Mouse (Mus musculus): Measurements from ENCODE around the gene Rbbp8nl. TPM values are rescaled to one million over a fixed set of nuclear protein-coding genes. Genes with fewer than 3 reads are reported as not detected.

The Rbbp8nl gene
- total and polyA plus RNA-seq, 3 experiments, result not detected

- Histone ChIP-seq H3K36me3 (ENCODE audit: control insufficient read depth in 1 of 2, insufficient read depth in 2 of 2, low read length in 2 of 2) (no peaks in the 10 kb centered on the region), H3K4me1 (ENCODE audit: control insufficient read depth in 1 of 2, insufficient read depth in 2 of 2, low read length in 2 of 2) (no peaks in the 10 kb centered on the region; a peak in 1 of 4 replicates), H3K4me3 (ENCODE audit: control insufficient read depth in 1 of 2, insufficient read depth in 1 of 2, low read depth in 2 of 2, low read length in 2 of 2) (no peak overlapping the region), H3K27me3 (ENCODE audit: control insufficient read depth in 1 of 2, insufficient read depth in 2 of 2, low read length in 2 of 2) (peaks cover 0 to 2% of the 10 kb centered on the region in 2 experiments; a peak in 2 of 4 replicates), H3K9me3 (replicated peaks; ENCODE audit: insufficient read depth, low read length) (no peaks in the 10 kb centered on the region), H3K9ac (ENCODE audit: control insufficient read depth, low read depth, low read length, poor library complexity, severe bottlenecking) (no peak overlapping the region), H3K27ac (ENCODE audit: control insufficient read depth, low read depth, low read length) (no peak overlapping the region), H3K79me2 (ENCODE audit: control insufficient read depth, insufficient read depth, low read length, poor library complexity) (no peaks in the 10 kb centered on the region)
- TF ChIP-seq POLR2A (IDR thresholded peaks at IDR 0.05; ENCODE audit: control insufficient read depth in 1 of 2, insufficient read depth in 1 of 2, low read depth in 1 of 2, low read length in 2 of 2, poor library complexity in 1 of 2) (no peak), RCOR1 (IDR thresholded peaks at IDR 0.05; ENCODE audit: low read depth, low read length) (no peak), MYC (IDR thresholded peaks at IDR 0.05; ENCODE audit: low read depth, low read length) (no peak), ZMIZ1 (IDR thresholded peaks at IDR 0.05; ENCODE audit: low read depth, low read length) (no peak), HCFC1 (IDR thresholded peaks at IDR 0.05; ENCODE audit: low read depth, low read length) (no peak), SIN3A (IDR thresholded peaks at IDR 0.05; ENCODE audit: low read length) (no peak), RAD21 (IDR thresholded peaks at IDR 0.05; ENCODE audit: low read depth, low read length) (no peak), USF1 (IDR thresholded peaks at IDR 0.05; ENCODE audit: low read depth, low read length) (no peak), MEF2A (IDR thresholded peaks at IDR 0.05; ENCODE audit: extremely low read depth, insufficient replicate concordance, low read depth, low read length, poor library complexity, severe bottlenecking) (no peak), CTCF (IDR thresholded peaks at IDR 0.05 in 2 of 3, conservative IDR thresholded peaks at IDR 0.05 in 1 of 3; ENCODE audit: control insufficient read depth in 1 of 3, insufficient read depth in 1 of 3, low read depth in 2 of 3, low read length in 3 of 3, poor library complexity in 1 of 3, severe bottlenecking in 1 of 3) (no peak), MAZ (IDR thresholded peaks at IDR 0.05; ENCODE audit: low read depth, low read length) (no peak), CHD2 (IDR thresholded peaks at IDR 0.05; ENCODE audit: low read length) (no peak), ETS1 (IDR thresholded peaks at IDR 0.05; ENCODE audit: low read depth, low read length) (no peak), UBTF (IDR thresholded peaks at IDR 0.05; ENCODE audit: borderline replicate concordance, insufficient read depth, low read depth, low read length) (no peak), ELF1 (IDR thresholded peaks at IDR 0.05; ENCODE audit: low read depth, low read length) (no peak), BHLHE40 (IDR thresholded peaks at IDR 0.05; ENCODE audit: borderline replicate concordance, low read depth, low read length) (no peak), ZNF384 (IDR thresholded peaks at IDR 0.05; ENCODE audit: low read depth, low read length) (no peak), ZC3H11A (IDR thresholded peaks at IDR 0.05; ENCODE audit: low read depth, low read length) (no peak), MYB (IDR thresholded peaks at IDR 0.05; ENCODE audit: low read depth, low read length) (no peak), MAFK (IDR thresholded peaks at IDR 0.05; ENCODE audit: borderline replicate concordance, low read depth, low read length) (no peak)
- no peak for DNase-seq (ENCODE audit: low read depth, low spot score)
These were observed 11.1 kb upstream of the Rbbp8nl start for GRCm38 (mm10) chr2:180300771-180301170.

GRCm38 (mm10) chr2:180300252-180300651 lies 10.6 kb upstream of the Rbbp8nl start:
- no peak overlapping the region for H3K27ac ChIP-seq (ENCODE audit: control insufficient read depth, low read depth, low read length)
- H3K4me1 ChIP-seq (ENCODE audit: control insufficient read depth in 1 of 2, insufficient read depth in 2 of 2, low read length in 2 of 2), result no peaks in the 10 kb centered on the region; a peak in 1 of 4 replicates
- H3K36me3 ChIP-seq (ENCODE audit: control insufficient read depth in 1 of 2, insufficient read depth in 2 of 2, low read length in 2 of 2), result no peaks in the 10 kb centered on the region
- H3K4me3 ChIP-seq (ENCODE audit: control insufficient read depth in 1 of 2, insufficient read depth in 1 of 2, low read depth in 2 of 2, low read length in 2 of 2), result no peak overlapping the region
- no peaks in the 10 kb centered on the region for H3K9me3 ChIP-seq (replicated peaks; ENCODE audit: insufficient read depth, low read length)
- H3K9ac ChIP-seq (ENCODE audit: control insufficient read depth, low read depth, low read length, poor library complexity, severe bottlenecking), result no peak overlapping the region
- TF ChIP-seq ZC3H11A (IDR thresholded peaks at IDR 0.05; ENCODE audit: low read depth, low read length) (no peak), POLR2AphosphoS5 (IDR thresholded peaks at IDR 0.05; ENCODE audit: borderline replicate concordance, low read depth, low read length) (no peak), EP300 (IDR thresholded peaks at IDR 0.05; ENCODE audit: low read depth in 1 of 2, low read length in 2 of 2) (no peak), MXI1 (IDR thresholded peaks at IDR 0.05; ENCODE audit: low read depth, low read length) (no peak), GATA1 (IDR thresholded peaks at IDR 0.05; ENCODE audit: low read depth, low read length) (no peak), SIN3A (IDR thresholded peaks at IDR 0.05; ENCODE audit: low read length) (no peak), CTCF (IDR thresholded peaks at IDR 0.05 in 2 of 3, conservative IDR thresholded peaks at IDR 0.05 in 1 of 3; ENCODE audit: control insufficient read depth in 1 of 3, insufficient read depth in 1 of 3, low read depth in 2 of 3, low read length in 3 of 3, poor library complexity in 1 of 3, severe bottlenecking in 1 of 3) (no peak), USF2 (IDR thresholded peaks at IDR 0.05; ENCODE audit: borderline replicate concordance in 1 of 2, insufficient read depth in 1 of 2, low read depth in 1 of 2, low read length in 2 of 2) (no peak), HCFC1 (IDR thresholded peaks at IDR 0.05; ENCODE audit: low read depth, low read length) (no peak), MYB (IDR thresholded peaks at IDR 0.05; ENCODE audit: low read depth, low read length) (no peak)
- H3K79me2 ChIP-seq (ENCODE audit: control insufficient read depth, insufficient read depth, low read length, poor library complexity), result no peaks in the 10 kb centered on the region
- H3K27me3 ChIP-seq (ENCODE audit: control insufficient read depth in 1 of 2, insufficient read depth in 2 of 2, low read length in 2 of 2), result peaks cover 0 to 2% of the 10 kb centered on the region in 2 experiments; a peak in 2 of 4 replicates
- no peak for DNase-seq (ENCODE audit: low read depth, low spot score)
